In the genomic region with DNA sequence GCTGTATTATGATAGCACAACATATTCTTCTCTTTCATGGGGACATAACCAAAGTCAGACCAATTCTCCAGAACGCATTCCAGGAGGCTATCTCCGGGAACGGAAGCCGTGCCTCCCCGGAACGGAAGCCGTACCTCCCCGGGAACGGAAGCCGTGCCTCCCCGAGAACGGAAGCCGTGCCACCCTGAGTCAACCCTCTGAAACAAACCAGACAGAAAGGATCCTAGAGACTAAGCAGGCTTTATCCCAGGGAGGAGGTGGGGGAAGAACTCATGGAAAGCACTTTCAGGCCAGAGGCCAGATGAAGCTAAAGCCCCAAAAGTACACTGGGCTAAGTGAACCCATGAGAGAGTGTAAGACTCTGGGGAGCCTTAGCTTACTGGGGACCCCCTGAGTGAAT, we compare ENCODE assay signal across 16 mouse cellular contexts.
"Had no signal": no experiment of that assay in that cellular context is flagged by ENCODE, and none has a peak within 500 bp of the region (broad histone marks: within the 10 kb centered on the region; RNA-seq: fewer than 3 reads in every experiment).

No protein-coding gene starts in this region.

- H3K36me3 ChIP-seq: midbrain, embryonic 13.5 days; midbrain, embryonic 15.5 days; neural tube, embryonic 12.5 days; stomach, embryonic 15.5 days had no signal

- H3K4me2 ChIP-seq: lung, embryonic 14.5 days; midbrain, embryonic 11.5 days; midbrain, embryonic 13.5 days; midbrain, embryonic 15.5 days; neural tube, embryonic 12.5 days; stomach, embryonic 15.5 days had no signal

- H3K4me3 ChIP-seq: megakaryocyte, embryonic 14.5 days; midbrain, embryonic 13.5 days; midbrain, embryonic 15.5 days; neural tube, embryonic 12.5 days; stomach, embryonic 15.5 days had no signal

- H3K4me1 ChIP-seq: midbrain, embryonic 15.5 days; neural tube, embryonic 12.5 days; stomach, embryonic 15.5 days had no signal

- DNase-seq: lung, adult 18-20 months; lung, embryonic 14.5 days; lung, postnatal 10 days; lung, postnatal 36 days; right cerebral cortex, postnatal 14 days; thymus, adult 2 months; thymus, postnatal 25 days; thymus, postnatal 4 days had no signal

- H3K27me3 ChIP-seq: megakaryocyte, embryonic 14.5 days; midbrain, embryonic 13.5 days; midbrain, embryonic 15.5 days; neural tube, embryonic 12.5 days; stomach, embryonic 15.5 days had no signal

- H3K9ac ChIP-seq: lung, embryonic 14.5 days; midbrain, embryonic 13.5 days; midbrain, embryonic 15.5 days; neural tube, embryonic 12.5 days; stomach, embryonic 15.5 days had no signal

- H3K27ac ChIP-seq: macrophage; midbrain, embryonic 13.5 days; midbrain, embryonic 15.5 days; neural tube, embryonic 12.5 days; stomach, embryonic 15.5 days; stomach, postnatal 0 days had no signal

- ATAC-seq: midbrain, embryonic 13.5 days; midbrain, embryonic 15.5 days had no signal

- H3K9me3 ChIP-seq: megakaryocyte, embryonic 14.5 days; midbrain, embryonic 13.5 days; midbrain, embryonic 15.5 days; neural tube, embryonic 12.5 days; stomach, embryonic 15.5 days had no signal
